Mouse (Mus musculus): Measurements from ENCODE around the gene Kif5a. TPM values are rescaled to one million over a fixed set of nuclear protein-coding genes. Genes with fewer than 3 reads are reported as not detected.

Kif5a gene
- total and polyA plus RNA-seq, 3 experiments, result 0.14 to 2.1 TPM; not detected in 1

DNA sequence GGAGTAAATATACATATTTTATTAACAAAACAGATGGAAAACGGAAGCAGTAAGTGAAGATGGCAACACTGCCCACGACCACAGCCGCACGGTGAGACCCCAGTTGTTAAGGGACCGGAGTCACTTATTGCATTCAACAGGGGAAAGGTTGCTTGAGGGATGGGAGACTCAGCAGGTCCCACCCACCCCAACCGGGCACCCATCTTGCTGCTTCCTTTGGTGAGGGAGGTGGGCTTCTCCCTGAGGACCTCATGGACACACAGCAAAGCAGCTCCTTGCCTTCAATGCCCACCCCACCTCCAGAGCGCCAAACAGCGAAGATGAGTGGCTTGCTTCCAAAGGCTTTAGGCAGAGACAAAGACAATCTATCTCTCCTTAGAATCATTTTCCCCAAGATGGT lies 66.0 kb downstream of the Kif5a start:
- Histone ChIP-seq H3K27me3 (replicated peaks) (no peaks in the 10 kb centered on the region), H3K4me2 (ENCODE audit: insufficient read depth, low read depth, poor library complexity, severe bottlenecking) (no peak overlapping the region), H3K9ac (ENCODE audit: insufficient read depth, low read depth) (no peak overlapping the region), H3K79me2 (replicated peaks; ENCODE audit: control insufficient read depth, extremely low read depth, insufficient read depth, poor library complexity, severe bottlenecking) (no peaks in the 10 kb centered on the region), H3K4me1 (ENCODE audit: control insufficient read depth in 1 of 2, insufficient read depth in 2 of 2) (peaks cover 3 to 31% of the 10 kb centered on the region in 2 experiments; a peak in 3 of 4 replicates), H3K27ac (ENCODE audit: insufficient read depth, low read depth) (no peak overlapping the region), H3K36me3 (replicated peaks in 1 of 2; ENCODE audit: control insufficient read depth in 1 of 2, insufficient read depth in 1 of 2, low read length in 1 of 2) (peaks cover 43 to 58% of the 10 kb centered on the region in 2 experiments), H3K4me3 (replicated peaks in 1 of 3; ENCODE audit: low read depth in 2 of 3, low read length in 2 of 3, poor library complexity in 1 of 3) (no peak overlapping the region), H3K9me3 (replicated peaks; ENCODE audit: low read length) (no peaks in the 10 kb centered on the region)
- no peak for DNase-seq (ENCODE audit: extremely low read depth)
- dilution Hi-C loops (cut with MboI; ENCODE audit: extremely low pct_ligation_motif_present, extremely low pct_unique_long_range_greater_than_20kb, low sequenced_read_pairs) (no loop called here), in situ Hi-C loops (cut with MboI; ENCODE audit: low pct_ligation_motif_present, low pct_unique_long_range_greater_than_20kb, low sequenced_read_pairs) (loop anchor here (5.0 kb wide), 1 partner anchor 40 kb away; no protein-coding TSS in a partner anchor)
- no peak for TF ChIP-seq SIN3A (IDR thresholded peaks at IDR 0.05; ENCODE audit: low read length)
- no peak for TF ChIP-seq MAZ (IDR thresholded peaks at IDR 0.05; ENCODE audit: low read depth, low read length)
- TF ChIP-seq GABPA (IDR thresholded peaks at IDR 0.05; ENCODE audit: insufficient replicate concordance, low read depth, low read length), result no peak
- TF ChIP-seq CHD1 (IDR thresholded peaks at IDR 0.05; ENCODE audit: low read depth, low read length), result no peak

GRCm38 (mm10) chr10:127196392-127196791 lies 66.8 kb downstream of the Kif5a start:
- Histone ChIP-seq H3K4me3 (replicated peaks in 1 of 3; ENCODE audit: low read depth in 2 of 3, low read length in 2 of 3, poor library complexity in 1 of 3) (no peak overlapping the region), H3K9ac (ENCODE audit: insufficient read depth, low read depth) (no peak overlapping the region), H3K27ac (ENCODE audit: insufficient read depth, low read depth) (no peak overlapping the region), H3K79me2 (replicated peaks; ENCODE audit: control insufficient read depth, extremely low read depth, insufficient read depth, poor library complexity, severe bottlenecking) (no peaks in the 10 kb centered on the region), H3K36me3 (replicated peaks in 1 of 2; ENCODE audit: control insufficient read depth in 1 of 2, insufficient read depth in 1 of 2, low read length in 1 of 2) (peaks cover 43 to 60% of the 10 kb centered on the region in 2 experiments), H3K9me3 (replicated peaks; ENCODE audit: low read length) (no peaks in the 10 kb centered on the region), H3K4me1 (ENCODE audit: control insufficient read depth in 1 of 2, insufficient read depth in 2 of 2) (peaks cover 3 to 31% of the 10 kb centered on the region in 2 experiments; a peak in 3 of 4 replicates), H3K27me3 (replicated peaks) (no peaks in the 10 kb centered on the region), H3K4me2 (ENCODE audit: insufficient read depth, low read depth, poor library complexity, severe bottlenecking) (peak overlapping the region; percentile 70; the same call in 1 of the 2 replicates)
- dilution Hi-C loops (cut with MboI; ENCODE audit: extremely low pct_ligation_motif_present, extremely low pct_unique_long_range_greater_than_20kb, low sequenced_read_pairs) (no loop called here), in situ Hi-C loops (cut with MboI; ENCODE audit: low pct_ligation_motif_present, low pct_unique_long_range_greater_than_20kb, low sequenced_read_pairs) (loop anchor here (5.0 kb wide), 1 partner anchor 41 kb away; no protein-coding TSS in a partner anchor)
- DNase-seq (ENCODE audit: extremely low read depth), result no peak
- TF ChIP-seq SIN3A (IDR thresholded peaks at IDR 0.05; ENCODE audit: low read length), result 0 out of 2 replicates have a peak, but pooled peaks have one; percentile 14
- TF ChIP-seq NRF1 (IDR thresholded peaks at IDR 0.05; ENCODE audit: low read depth, low read length), result no peak

GRCm38 (mm10) chr10:127195328-127196129 lies 67.6 kb downstream of the Kif5a start, which contains the start of gene Dtx3:
Gene Dtx3 (minus strand): TSS chr10:127195728.
- Histone ChIP-seq H3K79me2 (replicated peaks; ENCODE audit: control insufficient read depth, extremely low read depth, insufficient read depth, poor library complexity, severe bottlenecking) (no peaks in the 10 kb centered on the region), H3K36me3 (replicated peaks in 1 of 2; ENCODE audit: control insufficient read depth in 1 of 2, insufficient read depth in 1 of 2, low read length in 1 of 2) (peaks cover 45 to 63% of the 10 kb centered on the region in 2 experiments), H3K27ac (ENCODE audit: insufficient read depth, low read depth) (no peak within 1 kb of the TSS), H3K4me2 (ENCODE audit: insufficient read depth, low read depth, poor library complexity, severe bottlenecking) (peak within 1 kb of the TSS; percentile 74), H3K9ac (ENCODE audit: insufficient read depth, low read depth) (peak within 1 kb of the TSS; percentile 78), H3K27me3 (replicated peaks) (no peaks in the 10 kb centered on the region), H3K4me1 (ENCODE audit: control insufficient read depth in 1 of 2, insufficient read depth in 2 of 2) (peaks cover 3 to 31% of the 10 kb centered on the region in 2 experiments; a peak in 3 of 4 replicates), H3K4me3 (replicated peaks in 1 of 3; ENCODE audit: low read depth in 2 of 3, low read length in 2 of 3, poor library complexity in 1 of 3) (peak within 1 kb of the TSS; percentile 67 to 87 (median 74)), H3K9me3 (replicated peaks; ENCODE audit: low read length) (no peaks in the 10 kb centered on the region)
- DNase-seq (ENCODE audit: extremely low read depth), result peak; percentile 41
- dilution Hi-C loops (cut with MboI; ENCODE audit: extremely low pct_ligation_motif_present, extremely low pct_unique_long_range_greater_than_20kb, low sequenced_read_pairs) (no loop called here), in situ Hi-C loops (cut with MboI; ENCODE audit: low pct_ligation_motif_present, low pct_unique_long_range_greater_than_20kb, low sequenced_read_pairs) (loop anchor here (5.0 kb wide), 1 partner anchor 42 kb away; no protein-coding TSS in a partner anchor)
- peak; percentile 71 for TF ChIP-seq USF1 (IDR thresholded peaks at IDR 0.05; ENCODE audit: low read depth, low read length)
- TF ChIP-seq ZC3H11A (IDR thresholded peaks at IDR 0.05; ENCODE audit: low read depth, low read length), result no peak
- TF ChIP-seq MAZ (IDR thresholded peaks at IDR 0.05; ENCODE audit: low read depth, low read length), result peak; percentile 51; the same call in 1 of the 2 replicates
- peak; percentile 12; the same call in 1 of the 2 replicates for TF ChIP-seq POLR2A (IDR thresholded peaks at IDR 0.05; ENCODE audit: low read depth, low read length)
